Mouse (Mus musculus): Measurements from ENCODE around the gene Ptpro. TPM values are rescaled to one million over a fixed set of nuclear protein-coding genes. Genes with fewer than 3 reads are reported as not detected.
A peak's percentile ranks its signal among the peaks of the same experiment; 100 is the strongest.

The Ptpro gene
- total and polyA plus RNA-seq, 3 experiments, result 0.11 to 0.16 TPM; not detected in 1

- no peak for TF ChIP-seq POLR2AphosphoS2 (IDR thresholded peaks at IDR 0.05; ENCODE audit: low read depth, low read length)
- TF ChIP-seq RCOR1 (conservative IDR thresholded peaks at IDR 0.05; ENCODE audit: low read depth, low read length), result no peak
- no peak for TF ChIP-seq ZKSCAN1 (IDR thresholded peaks at IDR 0.05; ENCODE audit: borderline replicate concordance, low read depth, low read length)
- TF ChIP-seq BHLHE40 (IDR thresholded peaks at IDR 0.05; ENCODE audit: low read depth, low read length), result no peak
- TF ChIP-seq JUND (conservative IDR thresholded peaks at IDR 0.05; ENCODE audit: low read depth, low read length), result no peak
- no peak for TF ChIP-seq HCFC1 (IDR thresholded peaks at IDR 0.05; ENCODE audit: low read depth, low read length)
- TF ChIP-seq USF1 (IDR thresholded peaks at IDR 0.05; ENCODE audit: low read depth, low read length), result no peak
- Histone ChIP-seq H3K4me2 (ENCODE audit: insufficient read depth, low read depth, poor library complexity, severe bottlenecking) (no peak overlapping the region), H3K9me3 (replicated peaks; ENCODE audit: low read length) (peaks cover 4% of the 10 kb centered on the region), H3K79me2 (replicated peaks; ENCODE audit: control insufficient read depth, extremely low read depth, insufficient read depth, poor library complexity, severe bottlenecking) (no peaks in the 10 kb centered on the region), H3K36me3 (replicated peaks in 1 of 2; ENCODE audit: control insufficient read depth in 1 of 2, insufficient read depth in 1 of 2, low read length in 1 of 2) (no peaks in the 10 kb centered on the region), H3K27me3 (replicated peaks) (no peaks in the 10 kb centered on the region), H3K9ac (ENCODE audit: insufficient read depth, low read depth) (no peak overlapping the region), H3K4me1 (ENCODE audit: control insufficient read depth in 1 of 2, insufficient read depth in 2 of 2) (peaks cover 0 to 12% of the 10 kb centered on the region in 2 experiments; a peak in 2 of 4 replicates), H3K4me3 (replicated peaks in 1 of 3; ENCODE audit: low read depth in 2 of 3, low read length in 2 of 3, poor library complexity in 1 of 3) (no peak overlapping the region), H3K27ac (ENCODE audit: insufficient read depth, low read depth) (no peak overlapping the region)
- in situ Hi-C loops (cut with MboI; ENCODE audit: low pct_ligation_motif_present, low pct_unique_long_range_greater_than_20kb, low sequenced_read_pairs), result no loop called here
- dilution Hi-C loops (cut with MboI; ENCODE audit: extremely low pct_ligation_motif_present, extremely low pct_unique_long_range_greater_than_20kb, low sequenced_read_pairs), result no loop called here
- DNase-seq (ENCODE audit: extremely low read depth), result no peak
Observed at GRCm38 (mm10) chr6:137261033-137261432, 8.9 kb downstream of the Ptpro start.

GRCm38 (mm10) chr6:137262087-137262486 is 10.0 kb downstream of the Ptpro start:
- Histone ChIP-seq H3K36me3 (replicated peaks in 1 of 2; ENCODE audit: control insufficient read depth in 1 of 2, insufficient read depth in 1 of 2, low read length in 1 of 2) (no peaks in the 10 kb centered on the region), H3K79me2 (replicated peaks; ENCODE audit: control insufficient read depth, extremely low read depth, insufficient read depth, poor library complexity, severe bottlenecking) (no peaks in the 10 kb centered on the region), H3K27me3 (replicated peaks) (no peaks in the 10 kb centered on the region), H3K9me3 (replicated peaks; ENCODE audit: low read length) (peaks cover 4% of the 10 kb centered on the region), H3K4me3 (replicated peaks in 1 of 3; ENCODE audit: low read depth in 2 of 3, low read length in 2 of 3, poor library complexity in 1 of 3) (no peak overlapping the region), H3K9ac (ENCODE audit: insufficient read depth, low read depth) (no peak overlapping the region), H3K4me2 (ENCODE audit: insufficient read depth, low read depth, poor library complexity, severe bottlenecking) (no peak overlapping the region), H3K4me1 (ENCODE audit: control insufficient read depth in 1 of 2, insufficient read depth in 2 of 2) (peaks cover 0 to 12% of the 10 kb centered on the region in 2 experiments; a peak in 2 of 4 replicates), H3K27ac (ENCODE audit: insufficient read depth, low read depth) (no peak overlapping the region)
- in situ Hi-C loops (cut with MboI; ENCODE audit: low pct_ligation_motif_present, low pct_unique_long_range_greater_than_20kb, low sequenced_read_pairs), result no loop called here
- dilution Hi-C loops (cut with MboI; ENCODE audit: extremely low pct_ligation_motif_present, extremely low pct_unique_long_range_greater_than_20kb, low sequenced_read_pairs), result no loop called here
- TF ChIP-seq POLR2AphosphoS2 (IDR thresholded peaks at IDR 0.05; ENCODE audit: low read depth, low read length) (no peak), KAT2A (IDR thresholded peaks at IDR 0.05; ENCODE audit: insufficient replicate concordance, low read length) (no peak), JUN (IDR thresholded peaks at IDR 0.05; ENCODE audit: insufficient read depth, low read depth, low read length) (no peak), CHD2 (IDR thresholded peaks at IDR 0.05; ENCODE audit: low read length) (no peak), NRF1 (IDR thresholded peaks at IDR 0.05; ENCODE audit: low read depth, low read length) (no peak), ZMIZ1 (IDR thresholded peaks at IDR 0.05; ENCODE audit: low read depth, low read length) (no peak), MAZ (IDR thresholded peaks at IDR 0.05; ENCODE audit: low read depth, low read length) (no peak), TBP (conservative IDR thresholded peaks at IDR 0.05; ENCODE audit: low read depth, low read length) (no peak), SMC3 (IDR thresholded peaks at IDR 0.05; ENCODE audit: low read depth, low read length) (no peak), RCOR1 (conservative IDR thresholded peaks at IDR 0.05; ENCODE audit: low read depth, low read length) (no peak), ZKSCAN1 (IDR thresholded peaks at IDR 0.05; ENCODE audit: borderline replicate concordance, low read depth, low read length) (no peak), PAX5 (IDR thresholded peaks at IDR 0.05; ENCODE audit: low read length) (no peak), ETS1 (conservative IDR thresholded peaks at IDR 0.05; ENCODE audit: low read depth, low read length) (no peak), EP300 (IDR thresholded peaks at IDR 0.05; ENCODE audit: low read length) (no peak), MXI1 (IDR thresholded peaks at IDR 0.05; ENCODE audit: low read depth, low read length) (no peak), MAX (IDR thresholded peaks at IDR 0.05; ENCODE audit: low read length) (no peak), UBTF (IDR thresholded peaks at IDR 0.05; ENCODE audit: low read depth, low read length) (no peak), JUND (conservative IDR thresholded peaks at IDR 0.05; ENCODE audit: low read depth, low read length) (no peak), BHLHE40 (IDR thresholded peaks at IDR 0.05; ENCODE audit: low read depth, low read length) (no peak), MEF2A (IDR thresholded peaks at IDR 0.05; ENCODE audit: borderline replicate concordance, low read depth, low read length) (no peak)
- DNase-seq (ENCODE audit: extremely low read depth), result peak; percentile 63
